Mouse (Mus musculus): ENCODE measurements at regions not wholly inside any gene's neighbourhood (a gene's known extent, or its start where the extent isn't known, plus 50 kb on each side); places are given as distances from the start of the nearest gene placed in this dataset.

GRCm38 (mm10) chr8:64542501-64542900 is 150.4 kb downstream of the Cpe start:
- 87% methylated on average over 3 of the region's 3 CpGs for WGBS

GRCm38 (mm10) chr8:64539846-64540472 is 152.9 kb downstream of the Cpe start:
- Histone ChIP-seq H3K4me1 (no peaks in the 10 kb centered on the region), H3K4me3 (no peak overlapping the region), H3K27ac (no peak overlapping the region), H3K27me3 (ENCODE audit: poor library complexity, severe bottlenecking) (no peaks in the 10 kb centered on the region), H3K9me3 (no peaks in the 10 kb centered on the region), H3K36me3 (replicated peaks) (no peaks in the 10 kb centered on the region)
- no peak for DNase-seq (ENCODE audit: extremely low spot score, low spot score)
- 94% methylated on average over 4 of the region's 4 CpGs for WGBS

More at GRCm38 (mm10) chr8:64542501-64542900, 150.4 kb downstream of the Cpe start:
- H3K4me3 ChIP-seq: no peak overlapping the region
- no peak for DNase-seq (ENCODE audit: extremely low spot score, low spot score)
- H3K27me3 ChIP-seq (ENCODE audit: poor library complexity, severe bottlenecking): no peaks in the 10 kb centered on the region
- H3K4me1 ChIP-seq: no peaks in the 10 kb centered on the region
- H3K9me3 ChIP-seq: no peaks in the 10 kb centered on the region
- no peaks in the 10 kb centered on the region for H3K36me3 ChIP-seq (replicated peaks)
- no peak overlapping the region for H3K27ac ChIP-seq

DNA sequence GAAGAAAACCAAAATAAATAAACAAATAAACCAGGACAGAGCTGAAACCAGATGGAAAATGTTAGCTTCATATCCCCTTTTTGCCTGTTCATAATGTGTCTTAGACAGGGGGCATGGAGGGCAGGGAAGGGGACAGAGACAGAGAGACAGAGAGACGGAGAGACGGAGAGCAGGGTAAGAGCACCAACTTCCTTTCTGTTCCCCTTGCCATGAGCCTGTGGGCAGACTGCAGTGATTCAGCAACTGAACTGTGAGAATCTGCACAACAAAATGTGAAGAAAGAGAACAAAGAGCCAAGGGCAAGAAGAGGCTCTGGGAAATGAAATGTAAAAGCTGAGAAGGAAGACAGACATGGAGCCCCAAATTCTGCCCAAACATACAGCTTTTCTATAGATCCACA is 161.1 kb downstream of the Cpe start:
- no peaks in the 10 kb centered on the region for H3K4me1 ChIP-seq
- 91% methylated on average over 2 of the region's 2 CpGs for WGBS
- H3K27me3 ChIP-seq (ENCODE audit: poor library complexity, severe bottlenecking): no peaks in the 10 kb centered on the region
- H3K36me3 ChIP-seq (replicated peaks): no peaks in the 10 kb centered on the region
- DNase-seq (ENCODE audit: extremely low spot score, low spot score): no peak
- H3K27ac ChIP-seq: no peak overlapping the region
- no peaks in the 10 kb centered on the region for H3K9me3 ChIP-seq
- no peak overlapping the region for H3K4me3 ChIP-seq

GRCm38 (mm10) chr8:64522441-64523102 is 170.3 kb downstream of the Cpe start:
- Histone ChIP-seq H3K27ac (no peak overlapping the region), H3K4me3 (no peak overlapping the region), H3K4me1 (no peaks in the 10 kb centered on the region), H3K27me3 (ENCODE audit: poor library complexity, severe bottlenecking) (no peaks in the 10 kb centered on the region), H3K36me3 (replicated peaks) (no peaks in the 10 kb centered on the region), H3K9me3 (no peaks in the 10 kb centered on the region)
- no peak for DNase-seq (ENCODE audit: extremely low spot score, low spot score)
- 91% methylated on average over 8 of the region's 8 CpGs for WGBS

- Histone ChIP-seq H3K9me3 (no peaks in the 10 kb centered on the region), H3K4me1 (no peaks in the 10 kb centered on the region), H3K27me3 (ENCODE audit: poor library complexity, severe bottlenecking) (no peaks in the 10 kb centered on the region), H3K36me3 (replicated peaks) (no peaks in the 10 kb centered on the region), H3K27ac (no peak overlapping the region), H3K4me3 (no peak overlapping the region)
- no peak for DNase-seq (ENCODE audit: extremely low spot score, low spot score)
- WGBS: 91% methylated on average over 1 of the region's 1 CpGs
Observed at GRCm38 (mm10) chr8:64519650-64520049, 173.2 kb downstream of the Cpe start.

GRCm38 (mm10) chr8:64515923-64516322 is 176.9 kb downstream of the Cpe start:
- Histone ChIP-seq H3K4me1 (no peaks in the 10 kb centered on the region), H3K27ac (no peak overlapping the region), H3K9me3 (peaks cover 7% of the 10 kb centered on the region; the same call in 1 of the 2 replicates), H3K36me3 (replicated peaks) (no peaks in the 10 kb centered on the region), H3K4me3 (no peak overlapping the region), H3K27me3 (ENCODE audit: poor library complexity, severe bottlenecking) (no peaks in the 10 kb centered on the region)
- WGBS: 94% methylated on average over 5 of the region's 5 CpGs
- no peak for DNase-seq (ENCODE audit: extremely low spot score, low spot score)

DNA sequence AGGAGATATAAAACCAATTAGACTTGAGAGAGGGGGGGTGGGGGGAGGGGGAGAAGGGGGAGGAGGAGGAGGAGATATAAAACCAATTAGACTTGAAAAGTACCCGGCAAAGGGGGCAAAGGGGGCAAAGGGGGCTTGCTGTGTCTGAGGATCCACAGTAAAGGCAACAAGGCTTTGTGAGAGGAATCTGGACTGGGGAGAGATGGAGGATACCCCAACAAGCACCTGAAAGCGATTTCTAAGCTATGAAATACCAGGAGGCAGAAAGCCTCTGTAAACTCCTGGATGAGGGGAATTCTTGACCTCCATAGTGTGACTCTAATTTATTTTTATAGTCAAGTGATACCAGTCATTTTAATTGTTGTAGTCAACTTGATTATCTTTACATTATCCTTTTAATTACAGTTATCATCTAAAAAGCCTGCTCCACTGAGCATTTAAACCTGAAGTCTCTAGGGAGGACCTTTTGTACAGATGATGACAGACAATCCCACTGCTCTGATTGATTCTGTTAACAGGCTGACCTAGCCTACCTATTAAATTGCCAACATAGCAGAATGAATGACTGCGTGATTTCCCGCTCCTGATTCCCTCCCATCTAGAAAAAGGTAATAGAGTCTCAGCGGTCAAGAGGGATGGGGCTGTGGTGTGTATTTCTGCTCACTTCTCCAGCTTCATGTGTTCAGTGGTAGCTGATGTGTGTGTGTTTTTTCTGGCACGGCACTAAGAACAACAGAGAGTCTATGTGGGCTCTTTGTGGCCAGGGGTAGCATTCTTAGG is 195.4 kb downstream of the Cpe start:
- 64% methylated on average over 6 of the region's 6 CpGs for WGBS
- no peak for DNase-seq (ENCODE audit: extremely low spot score, low spot score)
- Histone ChIP-seq H3K4me3 (no peak overlapping the region), H3K36me3 (replicated peaks) (no peaks in the 10 kb centered on the region), H3K4me1 (peaks cover 22% of the 10 kb centered on the region), H3K27me3 (ENCODE audit: poor library complexity, severe bottlenecking) (no peaks in the 10 kb centered on the region), H3K27ac (peak overlapping the region; percentile 46; the same call in 1 of the 2 replicates), H3K9me3 (no peaks in the 10 kb centered on the region)

GRCm38 (mm10) chr8:64496333-64497213 is 196.3 kb downstream of the Cpe start:
- Histone ChIP-seq H3K27ac (peak overlapping the region; percentile 69), H3K36me3 (replicated peaks) (no peaks in the 10 kb centered on the region), H3K4me1 (peaks cover 22% of the 10 kb centered on the region), H3K27me3 (ENCODE audit: poor library complexity, severe bottlenecking) (no peaks in the 10 kb centered on the region), H3K9me3 (no peaks in the 10 kb centered on the region), H3K4me3 (peak overlapping the region; percentile 12; the same call in 1 of the 2 replicates)
- 59% methylated on average over 14 of the region's 14 CpGs for WGBS
- no peak for DNase-seq (ENCODE audit: extremely low spot score, low spot score)

DNA sequence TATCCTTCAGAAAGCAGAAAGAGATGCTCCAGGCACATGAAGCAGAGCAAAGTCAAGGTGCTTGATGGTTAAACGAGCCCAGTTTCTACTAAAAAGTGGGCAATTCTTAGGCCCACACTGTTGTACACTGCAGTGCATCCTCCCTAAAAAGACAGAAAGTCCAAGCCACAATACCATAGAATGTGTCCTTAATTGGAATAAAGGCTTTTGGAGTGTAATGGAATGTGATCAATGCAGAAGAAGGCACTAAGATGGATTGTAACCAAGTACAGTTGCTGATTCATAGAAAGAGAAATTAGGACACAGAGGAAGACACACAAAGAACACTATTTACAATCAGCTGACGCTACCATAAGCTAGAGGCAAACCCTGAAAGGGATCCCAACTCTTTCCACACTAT is 201.3 kb downstream of the Cpe start:
- DNase-seq (ENCODE audit: extremely low spot score, low spot score): no peak
- no peaks in the 10 kb centered on the region for H3K27me3 ChIP-seq (ENCODE audit: poor library complexity, severe bottlenecking)
- no peaks in the 10 kb centered on the region for H3K36me3 ChIP-seq (replicated peaks)
- peaks cover 8% of the 10 kb centered on the region for H3K4me1 ChIP-seq
- no peaks in the 10 kb centered on the region for H3K9me3 ChIP-seq
- no peak overlapping the region for H3K4me3 ChIP-seq
- WGBS: 87% methylated on average over 2 of the region's 2 CpGs
- no peak overlapping the region for H3K27ac ChIP-seq

DNA sequence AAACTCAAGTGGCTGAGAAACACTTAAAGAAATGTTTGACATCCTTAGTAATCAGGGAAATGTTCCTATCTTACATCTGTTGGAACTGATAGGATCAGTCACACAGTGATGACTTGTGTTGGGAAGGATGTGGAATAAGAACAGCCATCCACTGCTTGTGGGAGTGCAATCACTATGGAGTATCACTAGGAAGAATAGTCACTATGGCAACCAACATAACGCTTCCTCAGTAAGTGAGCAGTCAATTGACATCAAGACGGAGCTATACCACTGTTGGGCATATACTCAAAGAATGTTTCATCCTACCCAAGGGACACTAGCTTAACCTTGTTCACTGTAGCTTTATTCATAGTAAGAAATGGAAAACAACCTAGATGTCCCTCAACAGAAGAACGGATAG is 204.8 kb downstream of the Cpe start:
- 86% methylated on average over 3 of the region's 3 CpGs for WGBS

DNA sequence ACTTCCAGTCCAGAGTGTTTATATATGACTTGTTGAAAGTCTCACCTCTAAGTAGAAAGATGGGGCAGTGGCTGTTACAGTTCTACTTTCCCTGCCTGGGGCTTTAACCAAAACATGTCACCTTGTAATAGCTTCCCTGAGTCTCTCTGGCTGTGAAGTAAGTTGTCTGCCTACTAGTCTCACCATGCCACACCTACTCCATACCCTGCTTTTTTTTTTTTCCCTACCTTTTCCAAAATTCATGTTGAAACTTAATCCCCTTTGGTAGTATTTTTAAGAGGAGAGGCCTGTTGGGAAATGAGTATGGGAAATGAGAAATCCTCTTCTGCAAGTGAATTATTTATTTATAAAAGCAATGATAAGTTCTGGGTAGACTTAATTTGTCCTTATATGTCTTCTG is 219.6 kb downstream of the Cpe start:
- H3K27me3 ChIP-seq (ENCODE audit: poor library complexity, severe bottlenecking): no peaks in the 10 kb centered on the region
- no peak for DNase-seq (ENCODE audit: extremely low spot score, low spot score)
- no peak overlapping the region for H3K27ac ChIP-seq
- no peaks in the 10 kb centered on the region for H3K9me3 ChIP-seq
- no peak overlapping the region for H3K4me3 ChIP-seq
- no peaks in the 10 kb centered on the region for H3K36me3 ChIP-seq (replicated peaks)
- peaks cover 7% of the 10 kb centered on the region for H3K4me1 ChIP-seq

More for the DNA sequence above, 204.8 kb downstream of the Cpe start:
- no peaks in the 10 kb centered on the region for H3K36me3 ChIP-seq (replicated peaks)
- H3K9me3 ChIP-seq: no peaks in the 10 kb centered on the region
- DNase-seq (ENCODE audit: extremely low spot score, low spot score): no peak
- H3K27me3 ChIP-seq (ENCODE audit: poor library complexity, severe bottlenecking): no peaks in the 10 kb centered on the region
- no peaks in the 10 kb centered on the region for H3K4me1 ChIP-seq
- no peak overlapping the region for H3K27ac ChIP-seq
- no peak overlapping the region for H3K4me3 ChIP-seq

- H3K9me3 ChIP-seq: no peaks in the 10 kb centered on the region
- H3K27ac ChIP-seq: no peak overlapping the region
- WGBS: 97% methylated on average over 1 of the region's 1 CpGs
- H3K4me3 ChIP-seq: no peak overlapping the region
- H3K36me3 ChIP-seq (replicated peaks): no peaks in the 10 kb centered on the region
- H3K4me1 ChIP-seq: peaks cover 7% of the 10 kb centered on the region
- H3K27me3 ChIP-seq (ENCODE audit: poor library complexity, severe bottlenecking): no peaks in the 10 kb centered on the region
- no peak for DNase-seq (ENCODE audit: extremely low spot score, low spot score)
Observed at GRCm38 (mm10) chr8:64472801-64473270, 220.0 kb downstream of the Cpe start.

All from forebrain, embryonic 10.5 days (tissue).